Mouse (Mus musculus) midbrain, postnatal 0 days (tissue): ENCODE measurements at regions not wholly inside any gene's neighbourhood (a gene's known extent, or its start where the extent isn't known, plus 50 kb on each side); places are given as distances from the start of the nearest gene placed in this dataset.

Experiments used
- ATAC-seq: fragments of 200-750 bp; cut with Nextera tagmentation; 2 replicates; pipeline ENCODE4 v1.8.0; 2017; ENCODE audit warnings: moderate number of reproducible peaks, mild to moderate bottlenecking, moderate TSS enrichment, moderate library complexity; ENCODE audit not compliant: low FRiP score
- DNase-seq: peaks from one replicate; pipeline ENCODE4 v3.0.0-alpha.2; 2015; ENCODE audit warnings: low spot score
- H3K27ac ChIP-seq: fragments of 300-500 bp; sonication (generic); 2 replicates; pipeline ENCODE4 v1.5.1; 2014; ENCODE audit warnings: low read depth, mild to moderate bottlenecking, low read length, mixed read lengths
- H3K27me3 ChIP-seq: fragments of 300-500 bp; sonication (generic); 2 replicates; pipeline ENCODE4 v1.6.1; 2014; ENCODE audit warnings: low read length, control low read depth, mixed read lengths; ENCODE audit not compliant: insufficient read depth
- H3K36me3 ChIP-seq: fragments of 300-500 bp; sonication (generic); 2 replicates; pipeline ENCODE4 v1.6.1; 2014; ENCODE audit warnings: low read length, control low read depth, mixed read lengths; ENCODE audit not compliant: insufficient read depth
- H3K4me1 ChIP-seq: fragments of 300-500 bp; sonication (generic); 2 replicates; pipeline ENCODE4 v1.6.1; 2014; ENCODE audit warnings: mild to moderate bottlenecking, control low read depth, antibody characterized with exemption, low read length, mixed read lengths; ENCODE audit not compliant: insufficient read depth
- H3K4me2 ChIP-seq: fragments of 300-500 bp; sonication (generic); 2 replicates; pipeline ENCODE4 v1.6.1; 2014; ENCODE audit warnings: low read depth, mild to moderate bottlenecking, low read length, mixed read lengths; ENCODE audit not compliant: poor library complexity, severe bottlenecking
- H3K4me3 ChIP-seq: fragments of 300-500 bp; sonication (generic); 2 replicates; pipeline ENCODE4 v1.5.1; 2014; ENCODE audit warnings: low read depth, mild to moderate bottlenecking, low read length, moderate library complexity
- H3K9ac ChIP-seq: fragments of 300-500 bp; sonication (generic); replicated peaks from 2 replicates; pipeline ENCODE4 v1.6.1; 2014; ENCODE audit warnings: mild to moderate bottlenecking, low read length, moderate library complexity, mixed read lengths; ENCODE audit not compliant: poor library complexity, severe bottlenecking
- H3K9me3 ChIP-seq: fragments of 300-500 bp; sonication (generic); 2 replicates; pipeline ENCODE4 v1.6.1; 2016; ENCODE audit warnings: low read length, control low read depth
- CTCF ChIP-seq: IDR thresholded peaks from 2 replicates; pipeline ENCODE4 v1.5.1; 2016; ENCODE audit warnings: antibody characterized with exemption, mild to moderate bottlenecking
- WGBS: fragments of 180-500 bp; shearing (Covaris S2); extraction: QIAGEN DNeasy Blood & Tissue Kit; methylation state at CpG from one replicate; pipeline ENCODE4 v1.1.7; 2014; 5-methylcytosine and 5-hydroxymethylcytosine counted together

DNA sequence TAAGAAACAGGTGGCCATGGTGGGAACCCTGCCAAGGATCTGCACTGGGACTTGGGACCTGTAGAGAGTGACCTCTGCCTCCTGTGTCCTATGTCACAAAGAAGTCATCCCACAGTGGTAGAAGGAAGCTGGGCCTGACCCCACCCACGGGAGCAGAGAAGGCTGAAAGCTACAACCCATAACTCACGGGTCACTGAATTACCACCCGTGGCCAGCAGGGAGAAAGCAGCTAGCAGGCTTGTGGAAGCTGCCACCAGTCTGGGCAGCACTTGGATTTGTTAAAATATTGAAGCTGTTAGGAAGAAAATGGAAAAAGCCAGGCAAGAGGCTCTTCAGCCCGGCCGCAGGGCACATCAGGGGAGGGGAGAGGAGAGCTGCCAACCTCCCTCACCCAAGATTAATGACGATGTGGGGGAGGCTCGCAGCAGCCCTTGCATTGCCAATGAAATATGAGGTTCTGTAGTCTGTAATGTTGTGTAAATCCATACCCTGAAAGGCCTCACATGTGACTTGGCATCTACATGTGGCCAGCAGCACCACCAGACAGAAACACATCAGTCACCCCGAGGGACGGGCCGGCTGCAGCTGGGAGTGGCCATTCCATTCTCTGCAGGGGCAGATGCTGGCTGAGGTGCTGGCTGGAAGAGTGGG lies 94.5 kb downstream of the Olfm1 start:
- peak; percentile 30 for DNase-seq
- Histone ChIP-seq H3K4me1 (peaks cover 6% of the 10 kb centered on the region; the same call in 1 of the 2 replicates), H3K4me2 (no peak overlapping the region), H3K27me3 (no peaks in the 10 kb centered on the region), H3K4me3 (no peak overlapping the region), H3K27ac (no peak overlapping the region), H3K9ac (no peak overlapping the region), H3K9me3 (no peaks in the 10 kb centered on the region), H3K36me3 (no peaks in the 10 kb centered on the region)
- WGBS, result 65% methylated on average over 10 of the region's 10 CpGs
- peak; percentile 48 for TF ChIP-seq CTCF
- no peak for ATAC-seq

DNA sequence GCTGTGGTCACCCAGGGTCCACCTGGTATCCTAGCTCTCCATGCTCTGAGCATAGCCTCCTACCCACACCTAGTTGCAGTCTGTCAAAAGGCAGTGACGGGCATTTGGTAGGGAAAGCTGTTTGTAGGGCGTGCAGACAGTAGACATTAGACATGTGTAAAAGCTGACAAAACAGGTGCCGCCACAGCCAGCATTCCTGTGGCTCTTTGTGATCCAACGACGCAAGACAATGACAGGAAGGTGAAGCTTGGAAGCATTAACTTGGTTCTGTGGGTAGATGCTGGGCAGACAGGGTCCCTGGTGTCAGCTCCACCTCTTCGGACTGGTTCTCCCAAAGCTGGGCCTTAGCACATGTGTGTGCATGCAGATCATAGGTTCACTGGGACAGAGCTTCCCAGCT lies 96.5 kb downstream of the Olfm1 start:
- no peaks in the 10 kb centered on the region for H3K27me3 ChIP-seq
- no peak for ATAC-seq
- WGBS, result 89% methylated on average over 6 of the region's 6 CpGs
- H3K4me1 ChIP-seq, result peaks cover 6% of the 10 kb centered on the region; the same call in 1 of the 2 replicates
- no peak overlapping the region for H3K4me2 ChIP-seq
- H3K36me3 ChIP-seq, result no peaks in the 10 kb centered on the region
- no peak overlapping the region for H3K27ac ChIP-seq
- TF ChIP-seq CTCF, result no peak
- no peaks in the 10 kb centered on the region for H3K9me3 ChIP-seq
- no peak overlapping the region for H3K4me3 ChIP-seq
- H3K9ac ChIP-seq, result no peak overlapping the region
- no peak for DNase-seq

DNA sequence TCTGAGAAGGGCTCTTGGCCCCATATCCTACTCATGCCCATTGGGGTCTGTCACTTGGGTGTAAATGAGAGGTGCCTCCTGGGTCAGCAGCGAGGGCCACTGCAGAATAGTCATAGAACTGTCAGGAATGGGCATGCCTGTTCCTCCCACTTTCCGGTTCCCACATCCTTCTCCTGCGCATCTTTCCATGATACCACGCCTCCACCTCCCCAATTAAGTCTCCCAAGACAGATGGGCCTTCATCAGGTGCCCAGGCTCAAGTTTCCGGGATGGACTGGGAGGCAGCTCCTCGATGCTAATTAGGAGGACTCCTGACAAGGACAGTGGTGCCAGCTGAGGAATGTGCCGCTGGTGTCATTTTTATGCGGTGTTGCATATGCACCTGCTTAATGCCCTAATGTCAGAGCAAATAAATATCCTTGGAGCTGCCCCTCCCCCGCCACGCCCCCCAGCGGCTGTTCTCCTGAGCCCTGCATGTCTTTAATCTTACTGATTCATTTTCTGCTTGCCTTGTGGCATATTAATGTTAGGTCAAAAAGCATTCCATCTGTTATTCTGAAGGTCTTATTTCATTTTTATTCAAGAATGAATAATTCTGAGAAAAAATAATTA lies 97.2 kb downstream of the Olfm1 start:
- ATAC-seq, result no peak
- Histone ChIP-seq H3K4me2 (no peak overlapping the region), H3K9me3 (no peaks in the 10 kb centered on the region), H3K36me3 (no peaks in the 10 kb centered on the region), H3K27ac (no peak overlapping the region), H3K4me1 (peaks cover 6% of the 10 kb centered on the region; the same call in 1 of the 2 replicates), H3K4me3 (no peak overlapping the region), H3K9ac (no peak overlapping the region), H3K27me3 (no peaks in the 10 kb centered on the region)
- peak; percentile 56 for TF ChIP-seq CTCF
- 58% methylated on average over 11 of the region's 11 CpGs for WGBS
- DNase-seq, result no peak

DNA sequence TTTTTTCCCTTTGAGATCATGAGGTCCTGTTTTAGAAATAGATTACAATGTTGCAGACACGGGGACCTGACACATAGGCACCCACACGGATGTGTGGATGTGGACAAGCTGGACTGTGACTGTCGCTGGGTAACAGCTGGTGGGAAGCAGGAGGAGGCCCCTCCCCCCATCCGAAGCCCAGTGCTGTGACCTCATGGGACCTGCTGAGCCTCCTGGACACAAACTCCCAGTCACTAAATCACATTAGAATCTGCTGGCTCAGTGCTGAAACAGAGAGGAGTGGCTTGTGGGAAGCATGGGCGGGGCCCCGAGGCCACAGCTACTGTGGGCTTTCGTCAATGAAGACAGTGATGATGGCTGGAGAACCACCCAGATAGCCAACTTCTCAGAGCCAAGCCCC lies 101.7 kb downstream of the Olfm1 start:
- TF ChIP-seq CTCF, result no peak
- H3K36me3 ChIP-seq, result no peaks in the 10 kb centered on the region
- no peak overlapping the region for H3K4me2 ChIP-seq
- H3K9ac ChIP-seq, result no peak overlapping the region
- WGBS, result 39% methylated on average over 7 of the region's 7 CpGs
- no peak overlapping the region for H3K27ac ChIP-seq
- DNase-seq (no peak), ATAC-seq (no peak)
- H3K4me3 ChIP-seq, result no peak overlapping the region
- H3K4me1 ChIP-seq, result peaks cover 16% of the 10 kb centered on the region
- no peaks in the 10 kb centered on the region for H3K27me3 ChIP-seq
- H3K9me3 ChIP-seq, result no peaks in the 10 kb centered on the region

DNA sequence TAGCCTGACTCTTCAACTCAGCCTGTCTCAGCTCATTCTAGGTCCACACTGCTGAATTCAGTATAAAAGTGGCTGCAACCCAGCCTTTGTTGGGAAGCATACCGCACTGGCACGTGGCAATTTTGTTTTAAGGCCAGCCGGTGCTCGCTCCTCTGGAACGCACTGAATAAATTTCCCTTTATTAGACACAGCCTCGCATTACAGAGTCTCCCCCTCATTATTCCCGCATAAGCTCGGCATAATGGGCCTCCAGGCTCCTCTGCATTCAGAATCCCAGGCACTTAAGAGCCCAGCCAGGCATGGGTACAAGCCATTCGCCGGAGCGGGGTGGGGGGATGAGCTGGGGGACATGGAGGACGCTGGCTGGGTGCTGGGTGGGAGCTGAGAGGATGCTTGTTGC lies 103.4 kb downstream of the Olfm1 start:
- no peak for TF ChIP-seq CTCF
- Histone ChIP-seq H3K9me3 (no peaks in the 10 kb centered on the region), H3K4me2 (no peak overlapping the region), H3K4me3 (no peak overlapping the region), H3K27me3 (no peaks in the 10 kb centered on the region), H3K9ac (0 out of 2 replicates have a peak overlapping the region, but pooled peaks have one; percentile 2), H3K36me3 (no peaks in the 10 kb centered on the region), H3K27ac (peak overlapping the region; percentile 55), H3K4me1 (peaks cover 16% of the 10 kb centered on the region)
- ATAC-seq (peak; percentile 44; the same call in 1 of the 2 replicates), DNase-seq (peak; percentile 67)
- WGBS, result 8% methylated on average over 12 of the region's 12 CpGs

DNA sequence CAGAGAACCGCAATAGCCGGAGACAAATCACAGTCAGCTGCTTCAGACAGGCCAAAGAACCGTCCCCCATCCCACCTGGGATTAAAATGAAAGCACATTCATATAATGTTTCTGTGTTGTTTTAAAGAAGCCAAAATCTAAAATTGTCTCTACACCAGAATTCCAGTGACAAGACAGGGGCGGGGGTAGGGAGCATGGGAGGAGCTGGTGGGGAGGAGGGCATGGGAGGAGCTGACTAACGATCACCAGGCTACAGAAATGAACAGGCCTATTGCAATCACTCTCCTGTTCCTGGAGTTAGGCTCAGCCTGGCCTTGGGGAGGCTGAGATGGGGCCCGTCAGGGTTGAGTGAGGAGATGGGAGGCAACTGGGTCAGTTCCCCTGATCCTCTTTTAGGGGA lies 105.9 kb downstream of the Olfm1 start:
- Histone ChIP-seq H3K4me3 (no peak overlapping the region), H3K27me3 (no peaks in the 10 kb centered on the region), H3K9ac (no peak overlapping the region), H3K36me3 (no peaks in the 10 kb centered on the region), H3K4me2 (no peak overlapping the region), H3K4me1 (peaks cover 10% of the 10 kb centered on the region), H3K9me3 (no peaks in the 10 kb centered on the region), H3K27ac (no peak overlapping the region)
- 69% methylated on average over 6 of the region's 6 CpGs for WGBS
- DNase-seq (no peak), ATAC-seq (no peak)
- no peak for TF ChIP-seq CTCF
